Mouse (Mus musculus) NIH3T3 (cell line): Measurements from ENCODE around the gene Sebox.
A peak's percentile ranks its signal among the peaks of the same experiment; 100 is the strongest.
"Not testable (repeated sequence)": the region's sequence is repeated elsewhere in the genome, so short reads cannot be mapped to it uniquely, and the experiment has no call there.

Source experiments
- DNase-seq: peaks from one replicate; pipeline ENCODE4 v3.0.0-alpha.2; 2012; ENCODE audit warnings: low read depth

The Sebox gene

GRCm38 (mm10) chr11:78497544-78498522, 5.4 kb upstream of the Sebox start, which contains the start of gene Sarm1:
Gene Sarm1, minus strand, starts transcription at chr11:78497754.
- peak; percentile 98 for DNase-seq

GRCm38 (mm10) chr11:78499004-78499403, 4.2 kb upstream of the Sebox start, which contains the start of gene Vtn:
Gene Vtn, plus strand, starts transcription at chr11:78499091.
- DNase-seq: no peak

GRCm38 (mm10) chr11:78499543-78499942, 3.7 kb upstream of the Sebox start:
- DNase-seq: no peak

GRCm38 (mm10) chr11:78500623-78501202, 2.5 kb upstream of the Sebox start:
- no peak for DNase-seq

- no peak for DNase-seq
Observed at GRCm38 (mm10) chr11:78501529-78501928, 1.7 kb upstream of the Sebox start.

GRCm38 (mm10) chr11:78505430-78505829, 2.2 kb downstream of the Sebox start:
- DNase-seq: no peak

- DNase-seq: peak; percentile 70
Observed at GRCm38 (mm10) chr11:78509148-78509547, 5.9 kb downstream of the Sebox start.

- peak; percentile 96 for DNase-seq
Observed at GRCm38 (mm10) chr11:78512025-78512957, 9.0 kb downstream of the Sebox start, which contains the start of the genes Tmem199 and Poldip2. Gene Tmem199, minus strand, starts transcription at chr11:78512172. Gene Poldip2, plus strand, starts transcription at chr11:78512193.

GRCm38 (mm10) chr11:78513106-78513790, 10.0 kb downstream of the Sebox start:
- no peak for DNase-seq

- DNase-seq: peak; percentile 49
Observed at GRCm38 (mm10) chr11:78515549-78516325, 12.5 kb downstream of the Sebox start.

GRCm38 (mm10) chr11:78518931-78519330, 15.7 kb downstream of the Sebox start:
- DNase-seq: no peak

GRCm38 (mm10) chr11:78521880-78522279, 18.6 kb downstream of the Sebox start:
- peak; percentile 22 for DNase-seq

- DNase-seq: peak; percentile 89
Observed at GRCm38 (mm10) chr11:78522481-78522997, 19.3 kb downstream of the Sebox start.

- DNase-seq: no peak
Observed at GRCm38 (mm10) chr11:78523241-78523955, 20.2 kb downstream of the Sebox start.

GRCm38 (mm10) chr11:78524838-78525237, 21.6 kb downstream of the Sebox start:
- no peak for DNase-seq

GRCm38 (mm10) chr11:78528714-78529113, 25.5 kb downstream of the Sebox start:
- DNase-seq: no peak

GRCm38 (mm10) chr11:78530001-78530400, 26.8 kb downstream of the Sebox start:
- DNase-seq: no peak

- no peak for DNase-seq
Observed at GRCm38 (mm10) chr11:78531046-78531445, 27.8 kb downstream of the Sebox start.

GRCm38 (mm10) chr11:78531515-78531914, 28.3 kb downstream of the Sebox start:
- DNase-seq: not testable (repeated sequence)
